Mouse (Mus musculus) activated CD4-positive, CD25-positive, alpha-beta regulatory T cell, adult 4 months (primary cell): ENCODE results near the gene H2afx. TPM values are rescaled to one million over a fixed set of nuclear protein-coding genes. Genes with fewer than 3 reads are reported as not detected.

Experiments used
- polyA plus RNA-seq, 2 experiments: library from polyadenylated mRNA; unstranded; fragments of 100-300 nt; shearing (Covaris generic); gene quantifications; one replicate each; pipeline ENCODE4 v1.2.1; 2017

The H2afx gene
- polyA plus RNA-seq, 2 experiments from 2014 or later, result 29.0 to 36.5 TPM

Other genes with a start within 250 kb of the H2afx start
- gene Mfrp, start 233.0 kb upstream of the H2afx start, polyA plus RNA-seq, result not detected
- gene C1qtnf5, start 227.4 kb upstream of the H2afx start, polyA plus RNA-seq, result not detected
- not detected for gene Gm49380, start 221.2 kb upstream of the H2afx start, polyA plus RNA-seq
- gene Rnf26, start 221.2 kb upstream of the H2afx start, polyA plus RNA-seq, result 1 to 10 TPM; 3.2 to 7.9 TPM
- under 1 TPM in 1 of 2 experiments, not detected in 1; 0.16 TPM for gene Mcam, start 200.2 kb upstream of the H2afx start, polyA plus RNA-seq
- 10 to 100 TPM; 22.8 to 25.0 TPM for gene Cbl, start 100.6 kb upstream of the H2afx start, polyA plus RNA-seq
- not detected for gene Ccdc153, start 94.0 kb upstream of the H2afx start, polyA plus RNA-seq
- under 1 TPM in 1 of 2 experiments, not detected in 1; 0.30 TPM for gene Pdzd3, start 83.2 kb upstream of the H2afx start, polyA plus RNA-seq
- gene Nlrx1, start 66.1 kb upstream of the H2afx start, polyA plus RNA-seq, result 1 to 10 TPM; 2.8 to 6.0 TPM
- gene Abcg4, start 46.1 kb upstream of the H2afx start, polyA plus RNA-seq, result not detected
- 10 to 100 TPM; 18.1 to 21.7 TPM for gene Hinfp, start 29.0 kb upstream of the H2afx start, polyA plus RNA-seq
- gene C2cd2l, start 14.4 kb upstream of the H2afx start, polyA plus RNA-seq, result 1 to 10 TPM; 4.3 to 5.3 TPM
- gene Dpagt1, start 8.7 kb upstream of the H2afx start, polyA plus RNA-seq, result 10 to 100 TPM; 16.5 to 18.0 TPM
- gene Hmbs, start 9.5 kb downstream of the H2afx start, polyA plus RNA-seq, result 10 to 100 TPM; 27.6 to 33.4 TPM
- 10 to 100 TPM; 21.5 to 40.8 TPM for gene Vps11, start 27.0 kb downstream of the H2afx start, polyA plus RNA-seq
- 10 to 100 TPM; 15.7 to 20.3 TPM for gene Hyou1, start 44.8 kb downstream of the H2afx start, polyA plus RNA-seq
- 10 to 100 TPM; 14.1 to 17.1 TPM for gene Slc37a4, start 62.2 kb downstream of the H2afx start, polyA plus RNA-seq
- gene Rps25, start 72.4 kb downstream of the H2afx start, polyA plus RNA-seq, result 1,000 to 10,000 TPM; 3,659 to 4,118 TPM
- gene Trappc4, start 72.9 kb downstream of the H2afx start, polyA plus RNA-seq, result 100 to 1,000 TPM; 119 to 162 TPM
- 10 to 100 TPM; 20.3 to 27.3 TPM for gene Ccdc84, start 83.9 kb downstream of the H2afx start, polyA plus RNA-seq
- gene Foxr1, start 106.4 kb downstream of the H2afx start, polyA plus RNA-seq, result under 1 TPM in 1 of 2 experiments, not detected in 1; 0.45 TPM
- gene Upk2, start 120.3 kb downstream of the H2afx start, polyA plus RNA-seq, result not detected
- gene Bcl9l, start 148.1 kb downstream of the H2afx start, polyA plus RNA-seq, result 10 to 100 TPM; 13.2 to 15.2 TPM
- 10 to 100 TPM; 49.2 to 80.2 TPM for gene Cxcr5, start 227.2 kb downstream of the H2afx start, polyA plus RNA-seq